Mouse (Mus musculus) retina, postnatal 7 days (tissue): ENCODE measurements around the gene Nbl1.
A peak's percentile ranks its signal among the peaks of the same experiment; 100 is the strongest.

Experiments
- DNase-seq: peaks from one replicate; pipeline ENCODE4 v3.0.0-alpha.2; 2012; ENCODE audit warnings: low read depth, low spot score

The Nbl1 gene

GRCm38 (mm10) chr4:139064831-139065230 is 28.0 kb downstream of the Nbl1 start:
- DNase-seq: no peak

- DNase-seq: no peak
These were observed 33.2 kb downstream of the Nbl1 start for GRCm38 (mm10) chr4:139059569-139059968.

DNA sequence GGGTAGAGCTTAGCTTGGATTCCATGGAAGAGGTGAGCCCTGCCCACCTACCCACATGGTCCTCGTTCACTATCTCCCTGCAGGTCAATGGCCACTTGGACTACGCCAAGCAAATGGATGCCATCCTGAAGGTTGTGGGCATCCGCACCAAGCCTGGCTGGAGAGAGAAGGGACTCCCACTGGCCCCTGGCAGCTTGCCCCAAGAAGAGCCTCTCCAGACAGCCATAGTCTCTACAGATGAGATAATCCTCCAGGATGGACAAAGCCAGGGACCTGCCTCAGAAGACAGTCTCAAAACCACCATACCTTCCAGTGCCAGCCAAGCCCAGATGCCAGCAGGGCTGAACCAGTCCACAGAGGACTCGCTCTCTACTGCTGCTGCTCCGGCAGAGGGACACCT is 34.8 kb downstream of the Nbl1 start:
- DNase-seq: no peak

- DNase-seq: no peak
These were observed 35.5 kb downstream of the Nbl1 start for GRCm38 (mm10) chr4:139057291-139057690.

GRCm38 (mm10) chr4:139055744-139056143 is 37.0 kb downstream of the Nbl1 start:
- DNase-seq: no peak

GRCm38 (mm10) chr4:139055336-139055735 is 37.5 kb downstream of the Nbl1 start:
- no peak for DNase-seq

- peak; percentile 43 for DNase-seq
These were observed 38.4 kb downstream of the Nbl1 start for GRCm38 (mm10) chr4:139054300-139054923.

- DNase-seq: no peak
These were observed 39.4 kb downstream of the Nbl1 start for GRCm38 (mm10) chr4:139053391-139053790.

- no peak for DNase-seq
These were observed 40.0 kb downstream of the Nbl1 start for GRCm38 (mm10) chr4:139052796-139053195.

GRCm38 (mm10) chr4:139048518-139048917 is 44.3 kb downstream of the Nbl1 start:
- no peak for DNase-seq

DNA sequence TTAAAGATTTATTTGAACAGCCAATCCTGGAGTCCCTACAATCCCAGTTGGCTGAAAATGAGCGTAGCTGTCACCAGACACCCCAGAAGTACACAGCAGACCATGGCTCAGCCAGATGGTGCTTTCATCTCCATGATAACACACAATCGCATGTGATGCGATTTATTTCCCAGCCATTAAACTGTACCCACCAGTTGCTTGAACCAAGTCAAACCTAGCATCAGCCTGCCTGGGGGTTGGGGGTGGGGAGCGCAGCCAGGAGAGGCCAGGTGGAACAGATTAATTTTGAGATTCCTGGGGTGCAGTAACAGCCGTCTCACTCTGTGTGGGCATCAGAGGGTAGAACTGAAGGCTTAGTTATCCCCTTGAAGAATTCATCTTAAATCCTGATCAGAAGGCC is 46.4 kb downstream of the Nbl1 start:
- DNase-seq: no peak

DNA sequence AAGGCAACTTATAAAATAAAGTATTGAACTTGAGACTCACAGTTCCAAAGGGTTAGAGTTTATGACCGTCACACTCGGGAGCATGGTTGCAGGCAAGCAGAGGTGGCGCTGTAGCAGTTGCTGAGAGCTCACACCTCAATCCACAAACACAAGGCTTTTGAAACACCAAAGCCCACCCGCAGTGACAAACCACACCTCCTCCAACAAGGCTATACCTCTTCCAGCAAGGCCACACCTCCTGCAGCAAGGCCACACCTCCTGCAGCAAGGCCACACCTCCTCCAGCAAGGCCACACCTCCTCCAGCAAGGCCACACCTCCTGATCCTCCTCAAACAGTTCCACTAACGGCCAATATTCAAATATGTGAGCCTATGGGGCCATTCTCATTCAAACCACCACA is 48.2 kb downstream of the Nbl1 start:
- no peak for DNase-seq

DNA sequence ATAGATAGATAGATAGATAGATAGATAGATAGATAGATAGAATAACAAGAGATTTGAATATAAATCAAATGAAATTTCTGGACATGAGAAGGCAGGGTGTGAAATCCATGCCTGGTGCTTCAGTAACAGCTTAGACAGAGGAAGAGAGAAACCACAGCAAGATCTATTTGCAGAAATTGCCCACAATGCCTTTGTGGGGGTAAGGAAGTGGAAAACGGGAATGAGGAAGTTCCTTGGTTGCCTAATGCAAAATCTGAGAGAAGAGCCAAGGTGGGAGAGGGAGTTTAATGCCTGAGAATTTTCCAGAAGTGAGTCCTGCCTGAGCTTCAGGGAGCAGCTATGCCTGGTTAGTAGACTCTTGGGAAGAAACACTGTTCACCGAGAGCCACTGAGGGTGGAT is 49.2 kb downstream of the Nbl1 start:
- DNase-seq: no peak

- DNase-seq: no peak
These were observed 50.2 kb downstream of the Nbl1 start for GRCm38 (mm10) chr4:139042611-139043010.

GRCm38 (mm10) chr4:139040084-139040839 is 52.5 kb downstream of the Nbl1 start:
- DNase-seq: no peak

DNA sequence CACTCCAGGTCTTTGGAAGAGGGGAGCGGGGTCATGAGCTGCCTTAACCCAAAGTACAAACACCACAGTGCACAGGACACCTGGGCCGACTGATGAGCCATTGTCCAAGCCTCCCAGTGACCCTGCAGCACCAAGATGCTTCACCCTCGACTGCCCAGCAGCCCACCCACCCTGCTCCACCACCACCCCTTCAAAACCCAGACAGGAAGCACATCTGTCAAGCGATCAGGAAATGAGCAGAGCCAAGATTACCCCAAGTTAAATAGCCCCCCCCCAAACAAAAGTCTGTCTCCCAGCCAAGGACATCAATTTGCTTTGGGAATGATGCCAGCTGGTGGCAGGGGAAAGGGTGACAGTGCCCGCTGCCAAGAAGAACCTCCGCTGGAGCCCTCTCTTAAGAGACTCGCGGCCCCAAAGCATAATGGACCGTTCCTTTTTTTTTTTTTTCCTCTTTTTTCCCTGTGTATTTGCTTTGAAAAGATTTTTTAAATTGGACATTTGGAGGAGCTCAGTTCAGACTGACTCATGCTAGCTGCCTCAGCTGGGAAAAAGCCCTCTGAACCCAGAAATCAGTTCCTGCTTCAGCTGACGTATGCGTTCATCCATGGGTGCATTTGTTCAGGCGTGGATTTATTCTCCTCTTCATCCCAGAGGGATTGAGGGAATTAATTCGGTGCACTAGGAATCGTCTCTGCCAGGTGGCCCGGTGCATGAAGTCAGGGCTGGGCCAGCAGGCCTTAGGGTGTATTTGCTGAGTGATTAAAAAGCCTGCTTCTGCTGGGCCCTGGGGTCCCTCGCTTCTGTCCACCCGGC is 54.8 kb downstream of the Nbl1 start:
- DNase-seq: no peak

- no peak for DNase-seq
These were observed 57.0 kb downstream of the Nbl1 start for GRCm38 (mm10) chr4:139035799-139036198.

- DNase-seq: no peak
These were observed 57.9 kb downstream of the Nbl1 start for GRCm38 (mm10) chr4:139034942-139035341.

DNA sequence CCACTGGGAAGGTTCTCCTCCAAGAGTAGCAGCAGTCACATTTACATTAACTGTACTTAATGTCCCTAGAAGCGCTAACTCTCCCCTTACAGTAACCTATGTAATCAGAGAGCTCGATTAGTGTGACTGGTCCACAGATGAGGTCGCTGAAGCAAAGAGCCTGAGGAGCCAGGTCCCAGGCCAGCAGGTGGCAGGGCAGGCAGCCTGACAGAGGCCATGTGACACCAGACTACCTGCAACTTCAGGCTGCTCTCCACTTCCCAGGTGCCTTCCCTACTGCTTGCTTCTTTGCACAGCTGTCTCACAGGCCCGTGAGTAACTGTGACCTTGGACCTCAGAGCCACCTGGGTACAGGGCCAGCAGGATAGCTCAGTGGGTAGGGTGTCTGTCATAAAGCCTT is 58.3 kb downstream of the Nbl1 start:
- DNase-seq: no peak

DNA sequence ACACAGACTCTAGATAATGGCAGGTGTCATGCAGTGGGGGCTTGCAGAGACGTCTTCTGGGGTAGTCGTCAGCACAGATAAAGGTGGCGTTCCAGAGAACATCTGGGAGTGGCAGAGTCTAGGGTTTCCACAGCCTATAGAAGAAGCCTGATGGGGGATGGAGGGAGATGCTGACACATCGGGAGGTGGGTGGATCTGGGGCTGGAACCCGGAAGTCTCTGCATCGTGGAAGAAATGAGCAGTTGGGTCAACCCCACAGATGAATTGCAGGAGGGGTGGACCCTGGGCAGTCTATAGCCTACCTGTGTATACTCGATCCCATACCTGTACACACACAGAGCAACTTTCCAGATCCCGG is 58.8 kb downstream of the Nbl1 start:
- DNase-seq: no peak

- DNase-seq: no peak
These were observed 59.4 kb downstream of the Nbl1 start for GRCm38 (mm10) chr4:139033263-139034009.

DNA sequence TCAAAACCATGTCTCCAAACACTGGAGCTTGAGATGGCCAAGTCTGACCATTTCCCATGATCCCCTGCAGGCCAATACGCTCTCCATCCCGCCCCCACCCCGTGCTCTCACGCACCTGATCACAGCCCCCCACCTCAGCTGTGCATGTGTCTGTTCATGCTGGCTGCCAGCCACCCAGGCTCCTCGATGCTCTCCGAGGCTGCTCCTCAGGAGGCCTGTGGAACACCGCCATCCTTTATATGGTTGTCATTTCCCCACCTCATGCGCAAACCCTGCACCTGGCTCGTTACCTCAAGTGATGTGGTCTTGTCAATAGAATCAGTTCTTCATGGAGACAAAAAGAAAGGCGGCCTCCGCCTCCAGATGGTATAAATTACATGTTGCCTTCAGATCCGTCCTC is 60.3 kb downstream of the Nbl1 start:
- no peak for DNase-seq
